Mouse (Mus musculus): ENCODE data around the gene Arl8b. TPM values are rescaled to one million over a fixed set of nuclear protein-coding genes. Genes with fewer than 3 reads are reported as not detected.

Gene Arl8b
- total RNA-seq, 2 experiments from 2014 or later, result 36.9 to 56.2 TPM

DNA sequence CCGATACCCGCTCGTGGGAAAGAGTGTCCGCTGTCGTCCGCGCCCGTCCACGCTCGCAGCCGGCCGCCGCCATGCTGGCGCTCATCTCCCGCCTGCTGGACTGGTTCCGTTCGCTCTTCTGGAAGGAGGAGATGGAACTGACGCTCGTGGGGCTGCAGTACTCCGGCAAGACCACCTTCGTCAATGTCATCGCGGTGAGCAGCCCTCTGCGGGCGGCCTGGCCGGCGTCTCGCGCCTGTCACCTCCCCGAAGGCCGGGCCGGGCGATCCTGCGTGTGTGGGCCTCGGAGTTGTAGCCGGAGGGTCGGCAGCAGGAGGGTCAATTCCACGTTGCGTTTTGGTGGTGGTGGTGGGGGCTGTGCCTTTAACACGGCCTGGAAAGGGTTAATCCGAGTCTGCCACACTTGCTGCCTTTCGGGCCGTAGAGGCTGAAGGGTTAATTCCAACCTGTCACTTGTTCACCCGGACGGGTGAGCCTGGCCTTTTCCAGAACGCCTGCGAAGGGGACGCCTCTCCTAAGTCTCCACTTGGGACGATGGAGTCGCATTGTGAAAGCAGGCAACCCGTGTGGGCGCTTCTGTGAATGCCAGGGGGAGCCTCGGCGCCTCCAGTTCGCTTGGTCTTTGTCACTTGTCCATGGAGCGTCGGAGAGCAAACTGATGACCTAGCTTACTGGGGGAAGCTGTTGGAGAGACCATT, 434 bp downstream of the Arl8b start:
- ATAC-seq (replicated peaks; ENCODE audit: low FRiP score, poor library complexity, severe bottlenecking), result peak; percentile 36; the same call in 1 of the 2 replicates

DNA sequence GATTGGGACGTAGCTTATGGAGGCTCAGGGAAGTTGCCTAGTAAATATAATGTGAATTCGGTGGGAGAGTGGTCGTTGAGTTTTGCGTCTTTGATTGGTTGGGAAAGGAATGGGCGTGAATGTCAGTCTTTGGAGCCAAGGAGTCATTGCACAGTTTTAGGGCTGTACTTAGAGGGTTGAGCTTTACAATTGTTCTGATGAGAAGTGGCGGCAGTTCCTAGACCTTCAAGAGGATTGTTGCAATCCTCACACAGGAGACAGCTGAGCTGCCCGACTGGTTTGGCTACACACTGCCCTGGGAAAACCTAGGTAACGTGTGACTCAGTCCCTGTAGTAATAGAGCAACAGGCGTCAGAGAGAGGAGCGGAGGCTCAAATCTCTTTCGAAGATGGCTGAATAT, 1.2 kb downstream of the Arl8b start:
- ATAC-seq (replicated peaks; ENCODE audit: low FRiP score, poor library complexity, severe bottlenecking), result no peak

DNA sequence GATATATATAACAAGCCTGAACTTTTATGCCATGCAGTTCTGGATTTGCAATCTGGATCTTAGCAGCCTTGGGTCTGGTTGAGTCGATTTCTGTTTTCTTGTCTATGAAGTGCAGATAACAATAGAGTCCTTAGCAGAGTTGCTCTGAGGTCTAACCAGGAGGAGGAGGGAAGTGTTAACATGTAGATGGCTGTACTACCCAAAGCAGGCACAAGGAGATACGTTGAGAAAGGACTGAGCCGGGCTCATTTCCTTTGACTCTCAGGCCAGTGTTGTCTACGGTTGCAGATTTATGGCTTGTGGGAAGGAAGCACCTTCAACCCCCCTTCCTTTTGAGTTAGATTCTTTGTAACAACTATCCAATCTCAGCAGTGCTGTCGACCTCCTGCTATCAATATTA, 1.9 kb downstream of the Arl8b start:
- ATAC-seq (replicated peaks; ENCODE audit: low FRiP score, poor library complexity, severe bottlenecking), result no peak

DNA sequence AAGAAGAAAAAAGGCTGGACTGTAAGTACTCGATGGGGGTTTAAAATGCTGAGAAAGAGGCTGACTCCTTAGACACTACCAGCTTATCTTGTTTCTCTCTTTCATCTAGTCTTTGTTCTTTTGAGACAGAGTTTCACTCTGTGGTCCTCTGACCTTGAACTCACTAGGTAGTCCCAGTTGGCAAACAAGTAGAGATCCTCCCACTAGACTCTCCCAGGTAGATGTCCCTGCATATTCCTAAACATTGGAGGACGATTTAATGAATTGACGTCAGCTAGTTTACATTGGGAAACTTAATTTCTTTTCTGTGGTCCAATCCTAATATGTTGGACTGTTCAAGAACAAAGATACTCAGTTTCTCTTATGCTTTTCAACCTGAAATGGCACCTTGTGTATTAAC, 2.7 kb downstream of the Arl8b start:
- no peak for ATAC-seq (replicated peaks; ENCODE audit: low FRiP score, poor library complexity, severe bottlenecking)

DNA sequence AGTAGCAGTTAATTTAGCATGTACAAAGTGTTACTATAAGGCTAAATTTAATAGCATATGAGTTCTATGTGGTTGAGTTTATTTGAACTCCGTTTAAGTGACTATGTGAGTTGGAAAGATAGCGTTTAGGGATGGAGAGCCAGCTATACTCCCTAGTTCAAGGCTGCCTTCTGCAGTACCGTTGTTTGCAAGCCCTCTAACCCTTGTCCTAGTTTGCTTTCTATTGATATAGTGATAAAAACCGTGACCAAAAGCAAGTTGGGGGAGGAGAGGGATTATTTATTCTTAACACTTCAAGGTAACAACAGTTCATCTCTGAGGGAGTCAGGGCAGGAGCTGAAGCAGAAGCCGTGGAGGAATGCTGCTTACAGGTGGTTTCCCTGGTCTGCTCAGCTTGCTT, 8.6 kb downstream of the Arl8b start:
- no peak for ATAC-seq (replicated peaks; ENCODE audit: low FRiP score, poor library complexity, severe bottlenecking)

DNA sequence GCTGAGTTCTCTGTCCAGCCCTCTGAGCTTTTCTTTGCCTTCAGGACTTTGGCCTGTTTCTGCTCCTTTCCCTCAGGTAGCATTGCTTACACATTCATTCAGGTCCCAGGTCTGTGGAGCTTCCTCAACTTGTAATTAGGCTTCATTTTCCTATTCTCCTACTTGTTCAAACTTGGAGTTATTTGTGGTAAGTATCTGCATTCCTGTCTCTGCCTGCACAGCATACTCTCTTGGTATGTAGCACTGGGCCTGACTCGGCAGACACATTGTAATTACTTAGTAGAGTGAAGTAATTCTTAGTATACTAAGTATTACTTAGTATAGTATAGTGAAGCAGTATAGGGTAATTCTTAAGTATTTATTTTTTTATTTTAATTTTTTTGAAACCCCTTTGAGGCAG, 13.0 kb downstream of the Arl8b start:
- no peak for ATAC-seq (replicated peaks; ENCODE audit: low FRiP score, poor library complexity, severe bottlenecking)

DNA sequence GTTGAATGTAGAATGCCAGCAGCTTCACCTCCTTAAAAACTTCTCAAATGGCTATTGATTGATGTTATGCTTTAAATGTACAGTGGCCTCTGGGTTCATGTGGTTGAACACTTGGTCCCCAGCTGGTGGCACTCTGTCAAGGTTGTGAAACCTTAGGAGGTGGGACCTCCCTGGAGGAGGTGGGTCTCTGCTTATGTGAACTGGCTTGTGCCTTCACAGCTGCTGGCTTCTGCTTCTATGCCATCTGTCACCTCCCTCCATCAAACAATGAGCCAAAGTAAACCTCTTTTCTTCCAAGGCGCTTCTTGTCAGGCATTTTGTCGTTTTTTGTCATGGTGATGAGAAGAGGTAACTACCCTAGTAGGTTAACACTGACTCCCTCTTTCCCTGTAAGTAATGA, 13.8 kb downstream of the Arl8b start:
- ATAC-seq (replicated peaks; ENCODE audit: low FRiP score, poor library complexity, severe bottlenecking), result no peak

DNA sequence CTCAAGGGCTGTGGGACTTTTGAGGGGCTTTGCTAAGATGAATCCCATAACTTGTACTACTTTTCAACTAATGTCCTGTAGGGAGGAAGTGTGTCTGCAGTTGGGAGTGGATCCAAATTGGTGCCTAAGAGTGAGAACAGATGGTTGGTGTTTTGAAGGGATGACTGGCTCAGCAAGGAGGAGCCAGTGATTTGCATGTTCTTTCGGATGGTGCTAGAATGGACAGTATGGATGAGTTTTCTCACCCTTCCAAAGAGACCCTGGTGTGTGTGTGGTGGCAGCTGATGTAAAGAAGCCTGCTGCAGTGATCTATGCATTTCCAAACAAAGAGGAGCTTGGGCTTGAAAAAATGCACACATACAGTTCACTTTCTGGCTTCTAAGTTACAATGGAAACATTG, 22.3 kb downstream of the Arl8b start:
- no peak for ATAC-seq (replicated peaks; ENCODE audit: low FRiP score, poor library complexity, severe bottlenecking)

DNA sequence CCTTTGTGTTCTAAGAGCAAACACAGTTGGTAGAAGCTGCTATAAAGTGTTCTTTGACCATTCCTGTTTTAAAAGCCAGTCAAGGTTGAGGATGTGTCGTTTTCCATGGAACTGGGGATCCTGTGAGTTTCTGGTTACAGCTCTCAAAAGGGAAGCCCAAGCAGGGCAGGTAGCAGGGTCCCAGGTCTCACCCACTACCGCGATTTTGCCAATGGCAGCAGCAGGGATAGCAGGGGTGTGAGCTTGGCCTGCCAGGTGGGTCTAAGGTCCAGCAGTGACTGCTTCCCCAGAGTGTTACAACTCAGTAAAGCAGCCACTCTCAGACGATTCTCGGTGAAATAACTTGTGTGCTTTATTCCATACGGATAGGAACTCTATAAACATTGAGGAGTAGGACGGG, 23.0 kb downstream of the Arl8b start:
- no peak for ATAC-seq (replicated peaks; ENCODE audit: low FRiP score, poor library complexity, severe bottlenecking)

DNA sequence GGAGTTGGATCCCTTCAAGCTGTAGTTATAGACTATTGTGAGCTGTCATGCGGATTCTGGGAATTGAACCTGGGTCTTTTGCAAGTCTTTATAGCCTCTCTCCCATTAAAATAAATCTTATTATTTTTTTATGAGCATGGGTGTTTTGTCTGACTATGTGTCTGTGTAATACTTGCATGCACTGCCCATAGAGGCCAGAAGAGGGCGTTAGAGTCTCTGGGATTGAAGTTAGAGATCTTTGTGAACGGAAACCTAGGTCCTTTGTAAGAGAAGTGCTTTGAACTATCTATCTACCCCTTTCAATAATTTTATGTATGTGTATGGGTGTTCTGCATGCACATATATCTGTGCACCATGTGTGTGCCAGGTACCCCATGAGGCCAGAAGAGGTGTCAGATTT, 24.5 kb downstream of the Arl8b start:
- ATAC-seq (replicated peaks; ENCODE audit: low FRiP score, poor library complexity, severe bottlenecking), result no peak

DNA sequence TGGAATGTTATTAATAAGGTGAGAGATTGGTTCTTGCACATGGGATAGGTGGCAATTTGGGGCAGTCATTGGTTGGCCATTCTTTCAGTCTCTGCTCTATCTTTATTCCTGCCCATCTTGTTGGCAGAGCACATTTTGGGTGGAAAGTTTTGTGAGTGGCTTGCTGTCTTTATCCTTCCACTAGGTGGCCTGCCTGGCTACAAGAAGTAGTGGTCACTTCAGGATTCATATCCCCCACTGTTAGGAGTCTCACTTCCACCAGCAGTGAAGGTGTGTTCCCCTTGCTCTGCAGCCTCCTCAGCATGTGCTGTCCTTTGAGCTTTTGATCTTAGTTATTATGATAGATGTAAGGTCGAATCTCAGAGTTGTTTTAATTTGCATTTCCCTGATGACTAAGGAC, 25.9 kb downstream of the Arl8b start:
- no peak for ATAC-seq (replicated peaks; ENCODE audit: low FRiP score, poor library complexity, severe bottlenecking)

DNA sequence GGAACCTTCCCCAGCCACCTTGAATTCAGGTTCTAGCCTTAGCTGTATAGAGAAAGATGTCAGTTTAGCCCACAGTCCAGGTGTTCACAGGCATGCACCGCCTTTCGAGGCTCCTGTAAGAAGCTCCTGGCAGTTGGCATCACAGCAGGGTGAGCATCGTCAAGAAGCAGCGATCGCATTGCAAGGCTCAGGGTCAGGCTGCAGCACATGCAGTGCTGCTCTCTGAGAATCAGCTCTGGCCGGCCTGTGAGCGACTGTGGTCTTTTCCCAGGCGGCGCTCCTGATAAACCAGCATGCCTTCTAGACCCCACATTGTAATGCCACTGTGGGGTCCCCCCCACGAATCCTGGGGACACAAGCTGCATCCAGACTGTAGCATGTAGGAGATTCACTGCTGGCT, 27.3 kb downstream of the Arl8b start:
- no peak for ATAC-seq (replicated peaks; ENCODE audit: low FRiP score, poor library complexity, severe bottlenecking)

DNA sequence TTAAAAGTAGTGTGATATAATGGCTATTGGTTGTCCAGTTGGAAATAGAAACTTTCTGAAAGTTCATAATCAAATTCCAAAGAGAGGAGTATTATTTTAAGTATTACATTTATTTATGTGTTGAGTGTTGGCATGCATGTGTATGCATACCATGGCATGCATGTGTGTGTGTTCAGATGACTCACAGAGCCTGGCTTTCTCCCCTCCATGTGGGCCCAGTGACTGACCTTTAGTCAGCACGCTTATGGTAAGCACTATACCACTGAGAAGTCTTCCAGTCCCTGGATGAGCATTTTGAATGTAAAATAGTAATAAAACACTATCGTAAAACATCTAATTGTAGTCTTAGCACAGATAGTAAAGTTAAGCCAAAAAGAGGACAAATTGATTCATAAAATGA, 29.2 kb downstream of the Arl8b start:
- no peak for ATAC-seq (replicated peaks; ENCODE audit: low FRiP score, poor library complexity, severe bottlenecking)

DNA sequence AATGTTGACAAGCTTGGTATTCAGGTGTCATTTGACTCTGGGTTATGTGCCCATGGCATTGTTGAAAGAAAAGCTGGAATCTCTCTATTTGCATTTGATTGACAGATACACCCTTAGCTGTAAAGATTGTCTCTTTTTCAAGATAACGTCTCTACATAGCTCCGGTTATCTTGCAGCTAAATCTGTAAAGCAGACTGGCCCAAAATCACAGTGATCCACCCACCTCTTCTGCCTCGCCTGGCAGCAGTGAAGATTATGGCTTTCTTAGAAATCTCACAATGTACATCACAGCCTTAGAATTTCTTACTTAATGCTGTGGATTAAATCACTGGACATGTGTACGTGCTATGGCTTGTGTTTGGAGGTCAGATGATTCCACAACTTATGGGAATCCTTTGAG, 34.6 kb downstream of the Arl8b start:
- ATAC-seq (replicated peaks; ENCODE audit: low FRiP score, poor library complexity, severe bottlenecking), result no peak

DNA sequence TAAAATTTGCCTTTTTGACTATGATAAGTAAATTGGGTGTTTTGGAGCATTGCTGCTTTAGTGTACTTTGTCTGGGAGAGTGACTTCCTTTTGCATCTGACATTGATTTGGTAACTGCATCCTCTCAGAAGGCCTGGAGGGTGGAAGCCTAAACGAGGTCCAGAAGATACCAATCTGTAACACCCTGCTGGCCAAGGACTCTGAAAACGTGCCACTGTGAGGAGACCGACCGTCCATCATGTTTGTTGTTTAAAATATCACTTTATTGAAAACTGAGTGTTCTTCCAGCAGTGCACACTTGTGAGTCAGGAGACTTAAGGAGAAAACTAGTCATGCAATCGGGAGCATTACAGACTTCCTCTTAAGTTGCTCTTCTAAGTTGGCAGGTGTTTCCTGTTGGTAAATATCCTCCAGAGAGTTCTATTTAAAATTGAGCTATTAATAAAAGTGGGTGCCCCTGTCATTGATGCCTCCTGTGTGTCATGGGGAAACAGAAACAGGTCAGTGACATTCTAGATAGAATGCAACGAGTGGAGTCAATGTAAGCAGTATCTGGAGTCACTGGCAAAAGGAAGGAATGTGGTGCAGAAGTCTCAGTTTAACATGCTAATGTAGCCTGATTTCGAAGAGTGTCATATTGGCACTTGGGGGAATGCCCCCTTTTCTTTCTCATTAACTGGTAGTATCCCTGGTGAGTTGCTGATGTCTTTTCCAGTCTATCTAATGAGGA, 42.1 kb downstream of the Arl8b start:
- no peak for ATAC-seq (replicated peaks; ENCODE audit: low FRiP score, poor library complexity, severe bottlenecking)

DNA sequence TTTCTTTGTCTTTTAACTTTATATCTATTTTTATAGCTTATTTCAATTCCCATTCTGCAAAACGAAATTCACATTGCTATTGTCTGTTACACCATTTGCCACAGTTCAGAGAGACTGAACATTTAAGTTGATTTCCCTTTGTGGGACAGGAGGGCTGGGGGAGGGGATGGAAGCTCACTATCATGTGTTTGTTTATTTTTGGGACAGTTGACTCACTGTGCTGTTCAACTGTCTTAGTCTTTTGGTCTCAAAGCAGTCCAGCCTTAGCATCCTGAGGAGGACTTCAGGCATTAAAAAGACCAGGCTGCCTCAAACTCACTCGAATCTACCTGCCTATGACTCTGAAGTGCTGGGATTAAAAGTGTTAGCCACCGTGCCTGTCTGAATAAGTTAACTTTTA, 43.2 kb downstream of the Arl8b start:
- no peak for ATAC-seq (replicated peaks; ENCODE audit: low FRiP score, poor library complexity, severe bottlenecking)

DNA sequence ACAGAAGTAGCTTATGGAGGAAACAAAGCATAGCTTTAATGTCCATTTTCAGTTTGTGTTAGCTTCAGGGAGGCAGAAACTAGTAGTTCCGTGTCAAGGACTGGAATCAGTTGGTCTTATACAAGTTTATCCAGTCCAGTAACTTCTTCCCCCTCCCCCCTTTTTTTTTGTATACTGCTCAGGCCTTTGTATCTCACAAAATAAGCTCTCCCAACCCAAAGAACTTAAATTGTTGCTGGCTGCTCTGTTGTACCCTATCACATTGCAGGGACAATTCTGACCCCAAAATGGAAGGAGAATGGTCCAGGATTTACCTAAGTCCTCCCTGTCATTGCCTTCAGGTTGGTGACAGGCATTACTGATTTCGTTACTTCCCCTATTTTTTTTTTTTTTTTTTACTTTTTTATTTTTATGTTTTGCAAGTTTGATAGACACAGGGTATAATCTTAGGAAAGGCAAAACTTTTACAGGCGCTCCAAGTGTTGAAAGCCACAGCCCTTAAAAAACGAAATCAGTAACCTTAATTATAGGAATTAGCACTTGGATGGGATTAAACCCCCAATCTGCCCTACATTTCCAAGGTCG, 44.5 kb downstream of the Arl8b start:
- ATAC-seq (replicated peaks; ENCODE audit: low FRiP score, poor library complexity, severe bottlenecking), result no peak

DNA sequence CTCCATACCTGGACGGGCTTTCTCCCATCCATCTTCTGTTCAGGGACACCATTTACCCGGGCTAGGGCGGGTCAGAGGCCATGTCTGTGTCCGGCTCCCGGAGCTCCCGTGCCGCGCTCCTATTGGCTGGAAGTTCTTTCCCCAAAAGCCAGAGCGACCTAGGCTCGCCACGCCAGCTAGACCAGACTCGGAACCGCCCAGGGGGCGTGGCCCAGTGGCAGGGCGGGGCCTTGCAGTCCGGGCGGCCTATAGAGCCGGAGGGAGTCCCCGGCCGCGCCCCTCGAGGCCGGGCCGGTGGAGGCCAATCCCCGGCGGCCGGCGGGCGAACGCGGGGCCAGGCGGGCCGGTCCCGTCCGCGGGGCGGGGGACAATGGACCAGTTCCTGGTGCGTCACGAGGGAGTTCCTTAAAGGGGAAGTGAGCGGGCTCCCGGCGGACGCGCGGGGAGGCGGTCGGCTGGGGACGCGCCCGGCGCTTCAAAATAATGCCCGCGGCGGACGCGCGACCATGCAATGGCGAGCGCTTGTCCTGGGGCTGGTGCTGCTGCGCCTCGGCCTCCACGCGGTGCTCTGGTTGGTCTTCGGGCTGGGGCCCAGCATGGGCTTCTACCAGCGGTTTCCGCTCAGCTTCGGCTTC, 45.5 kb downstream of the Arl8b start, which contains the start of gene Edem1:
Gene Edem1 (plus strand): TSS at position 408 of the 635 bp plus-strand sequence.
- peak; percentile 94 for ATAC-seq (replicated peaks; ENCODE audit: low FRiP score, poor library complexity, severe bottlenecking)

DNA sequence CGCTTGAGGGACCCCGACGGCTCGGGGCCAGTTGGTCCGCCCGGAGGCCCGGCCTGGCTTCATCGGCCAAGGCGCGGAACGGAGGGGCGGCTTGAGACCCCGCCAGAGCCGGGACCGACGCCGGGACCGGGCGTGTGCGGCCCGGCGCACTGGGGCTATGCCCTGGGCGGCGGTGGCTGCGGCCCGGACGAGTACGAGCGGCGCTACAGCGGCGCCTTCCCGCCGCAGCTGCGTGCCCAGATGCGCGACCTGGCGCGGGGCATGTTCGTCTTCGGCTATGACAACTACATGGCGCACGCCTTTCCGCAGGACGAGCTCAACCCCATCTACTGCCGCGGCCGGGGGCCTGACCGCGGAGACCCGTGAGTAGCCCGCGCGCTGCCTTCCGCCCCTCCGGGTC, 46.0 kb downstream of the Arl8b start:
- no peak for ATAC-seq (replicated peaks; ENCODE audit: low FRiP score, poor library complexity, severe bottlenecking)

DNA sequence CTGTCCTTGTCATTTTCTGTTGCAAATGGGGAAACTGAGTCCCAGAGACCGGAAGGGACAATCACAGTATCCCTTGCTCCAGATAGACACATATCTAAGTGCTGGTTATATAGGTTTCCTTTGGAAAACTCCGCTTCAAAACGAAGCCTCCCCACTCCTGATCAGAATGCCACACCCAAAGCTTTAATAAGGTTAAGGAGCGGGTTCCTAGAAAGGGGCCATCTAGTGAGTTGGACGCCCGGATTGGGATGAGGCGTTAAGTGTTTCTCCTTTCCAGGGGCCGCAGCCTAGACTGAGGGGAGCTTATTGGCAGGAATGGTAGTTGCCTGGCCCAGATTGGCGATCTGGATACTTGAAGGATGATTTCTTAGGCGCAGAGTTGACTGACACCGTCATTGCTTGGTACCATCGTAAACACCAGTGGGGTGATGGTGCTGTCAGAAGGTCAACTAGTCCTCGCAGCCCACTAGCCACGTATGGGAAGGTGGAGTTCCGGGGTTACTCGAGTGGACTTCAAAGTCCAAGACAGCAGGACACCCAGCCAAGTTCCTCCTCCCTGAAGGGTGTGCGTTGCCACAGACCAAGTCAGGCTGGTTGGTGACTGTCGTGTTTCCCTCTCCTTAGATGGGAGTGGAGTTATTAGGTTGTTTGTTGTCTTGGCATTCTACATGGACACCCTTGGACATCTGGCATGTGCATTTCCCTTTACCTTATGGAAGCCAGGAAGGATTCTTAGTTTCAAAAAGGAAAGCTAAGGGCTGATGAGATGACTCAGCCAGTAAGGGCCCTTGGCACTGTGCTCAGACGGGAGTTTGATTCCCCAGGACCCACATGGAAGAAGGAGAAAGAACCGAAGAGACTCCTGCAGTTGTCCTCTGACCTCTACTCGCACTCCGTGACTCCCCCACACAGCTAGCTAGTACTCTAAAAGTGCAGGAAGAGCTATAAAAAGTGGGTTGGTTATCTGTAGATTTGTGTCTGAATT, 46.8 kb downstream of the Arl8b start:
- no peak for ATAC-seq (replicated peaks; ENCODE audit: low FRiP score, poor library complexity, severe bottlenecking)
